Mouse (Mus musculus) embryonic fibroblast, embryonic 13.5 days (primary cell): Measurements from ENCODE around the gene Col3a1.

Source experiments
- CTCF ChIP-seq: IDR thresholded peaks from 2 replicates; pipeline ENCODE4 v1.5.1; 2011; ENCODE audit warnings: mild to moderate bottlenecking, control low read depth, low read length, moderate library complexity, borderline replicate concordance; ENCODE audit not compliant: insufficient read depth
- POLR2A ChIP-seq: IDR thresholded peaks from 2 replicates; pipeline ENCODE4 v1.6.1; 2011; ENCODE audit warnings: low read depth, mild to moderate bottlenecking, control low read depth, low read length, moderate library complexity

DNA sequence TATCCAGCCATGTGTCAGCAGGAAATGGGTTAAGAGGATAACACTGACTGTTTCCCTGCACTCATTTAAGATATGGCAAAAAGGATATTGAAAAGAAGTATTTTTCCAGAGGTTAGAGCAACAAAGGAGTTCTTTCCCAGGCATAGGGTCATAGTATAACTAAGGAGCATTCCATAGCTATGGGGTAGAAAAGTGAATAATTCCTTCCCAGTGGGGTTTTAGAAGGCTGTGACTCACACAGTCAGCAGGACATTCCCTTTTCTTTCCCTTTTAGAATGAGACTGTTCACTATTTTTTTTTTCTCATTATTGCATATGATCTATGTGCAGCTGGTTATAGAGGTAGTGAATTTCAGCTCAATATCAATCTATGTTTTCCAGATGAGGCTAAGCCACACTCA is 41.9 kb upstream of the Col3a1 start:
- TF ChIP-seq POLR2A (no peak), CTCF (no peak)
